Mouse (Mus musculus) cerebellum, adult 9-11 months (tissue): ENCODE data around the gene Arrdc3.
"Not testable (repeated sequence)": the region's sequence is repeated elsewhere in the genome, so short reads cannot be mapped to it uniquely, and the experiment has no call there.

Experiments
- DNase-seq: peaks from one replicate; pipeline ENCODE4 v3.0.0; 2022

Arrdc3 gene

DNA sequence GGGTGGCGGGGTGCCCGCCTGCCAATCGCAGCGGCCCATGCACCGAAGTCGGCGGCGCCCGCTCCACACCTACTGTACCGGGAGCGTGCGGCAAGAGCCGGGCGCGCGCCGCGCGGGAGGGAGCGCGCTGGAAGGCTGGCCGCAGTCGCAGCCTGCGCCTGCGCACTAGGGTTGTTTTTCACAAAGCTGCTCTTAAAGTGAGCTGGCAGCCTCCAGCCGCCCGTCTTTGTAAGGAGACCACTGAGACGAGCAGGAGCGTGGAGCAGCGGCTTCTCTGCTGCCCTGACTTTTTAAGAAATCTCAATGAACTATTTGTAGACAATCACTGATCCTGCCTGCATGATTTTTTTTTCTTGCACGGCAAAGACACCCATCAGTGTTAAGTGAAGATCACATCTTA is at the start of gene Arrdc3:
TSS of gene Arrdc3 (plus strand) at position 195 of the 400 bp plus-strand sequence.
- peak; percentile 98 for DNase-seq

DNA sequence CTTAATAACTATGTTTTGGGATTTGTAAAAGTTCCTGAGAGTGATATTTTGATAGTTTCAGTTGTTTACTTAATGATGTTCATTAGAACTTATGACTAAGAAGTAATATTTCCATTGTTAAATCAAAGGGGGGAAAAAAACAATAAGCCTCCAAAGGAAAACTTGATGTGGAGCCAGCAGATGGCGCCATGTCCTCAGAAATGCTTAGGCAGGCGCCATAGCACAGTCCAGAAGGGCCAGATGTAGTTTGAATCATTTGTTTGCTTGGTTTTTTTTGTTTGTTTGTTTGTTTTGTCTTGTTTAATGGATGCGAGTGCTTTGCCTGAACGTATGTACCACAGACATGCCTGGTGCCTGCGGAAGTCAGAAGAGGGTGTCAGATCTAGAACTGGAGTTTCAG is 21.0 kb upstream of the Arrdc3 start:
- DNase-seq = peak; percentile 20

DNA sequence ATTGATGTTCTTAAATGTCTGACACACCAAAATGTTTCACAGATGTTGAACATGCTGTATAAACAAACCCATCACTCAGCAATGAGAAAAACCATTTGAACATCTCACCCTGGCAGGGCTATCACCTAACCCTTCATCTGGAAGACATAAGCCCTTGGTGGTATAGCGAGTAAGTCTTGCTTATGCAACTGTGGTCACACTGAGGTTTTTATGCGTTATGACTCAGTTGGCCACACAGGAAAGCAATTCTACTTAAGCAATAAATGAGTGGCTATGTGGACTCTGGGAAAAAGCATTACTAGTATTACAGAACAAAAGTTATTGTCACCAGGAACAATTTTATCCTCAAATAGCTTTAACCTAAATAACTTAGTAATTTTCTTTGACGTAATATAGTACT is 19.0 kb upstream of the Arrdc3 start:
- DNase-seq = no peak

DNA sequence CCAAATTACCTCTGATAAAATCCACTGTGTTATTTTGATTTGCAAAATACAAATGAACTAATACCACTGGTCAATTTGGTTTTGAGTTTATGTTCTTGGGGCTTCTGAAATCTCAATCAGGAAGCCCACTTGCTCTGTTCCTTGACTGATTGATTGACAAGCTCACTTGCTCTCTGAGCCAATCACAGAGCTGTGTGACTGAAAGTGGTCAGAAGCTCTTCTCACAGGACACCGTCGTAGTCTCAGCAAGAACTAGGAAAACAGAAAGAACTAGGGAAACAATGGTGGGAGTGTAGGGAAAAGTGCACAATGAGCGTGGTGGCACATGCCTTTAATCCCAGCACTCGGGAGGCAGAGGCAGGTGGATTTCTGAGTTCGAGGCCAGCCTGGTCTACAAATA is 8.1 kb upstream of the Arrdc3 start:
- DNase-seq = no peak

DNA sequence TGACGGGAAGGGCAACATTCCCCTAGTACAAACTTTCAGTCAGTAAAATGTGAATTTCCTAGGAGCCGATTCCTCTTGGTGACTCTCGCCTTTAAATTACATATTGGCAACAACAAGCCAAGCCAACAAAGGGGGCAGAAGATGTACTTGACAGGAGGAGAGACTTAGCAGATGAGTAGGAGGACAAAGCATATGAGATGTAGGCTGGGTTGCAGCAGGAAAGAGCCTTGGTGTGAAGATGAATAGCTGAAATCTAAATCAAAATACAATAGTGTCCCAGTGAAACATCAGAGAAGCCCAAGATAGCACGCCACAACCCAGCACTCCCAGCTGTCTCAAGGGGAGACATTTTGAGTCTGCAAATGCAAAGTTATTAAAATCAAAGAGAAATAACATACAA is 2.4 kb upstream of the Arrdc3 start:
- DNase-seq = no peak

DNA sequence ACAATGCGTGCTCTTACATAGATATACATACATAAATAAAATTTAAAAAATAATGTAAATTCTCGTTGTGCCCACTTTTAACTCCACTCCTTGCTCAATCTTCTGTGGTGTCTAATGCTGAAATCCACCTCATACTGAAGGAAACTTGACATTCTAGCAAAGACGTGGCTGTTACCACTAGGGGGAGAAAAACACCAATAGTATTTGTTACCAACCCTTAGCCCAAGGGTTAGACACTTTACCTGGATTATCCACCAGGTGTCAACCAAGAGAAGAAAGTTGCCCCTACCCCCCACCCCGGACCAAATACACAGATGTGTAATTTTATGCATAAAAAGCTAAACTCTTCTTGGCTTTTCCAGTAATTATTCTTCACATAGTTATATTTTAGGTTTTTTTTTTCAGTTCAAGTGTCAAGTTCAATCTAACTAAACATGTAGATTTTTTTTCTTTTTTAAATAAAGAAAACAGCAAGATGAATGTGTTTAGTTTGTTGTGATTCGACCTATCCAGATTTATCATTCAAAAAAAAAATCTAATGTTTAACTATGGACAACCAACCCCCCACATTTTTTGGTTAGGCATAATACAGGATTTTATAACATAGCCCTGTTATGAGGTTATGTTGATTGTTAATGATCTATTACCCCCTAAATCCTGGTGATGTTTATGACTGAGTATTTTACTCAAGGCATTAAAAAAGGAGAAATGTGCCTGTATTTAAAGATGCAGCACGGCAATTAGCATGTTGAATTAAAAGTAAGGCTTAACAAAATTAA is 1.3 kb upstream of the Arrdc3 start:
- DNase-seq = peak; percentile 74

DNA sequence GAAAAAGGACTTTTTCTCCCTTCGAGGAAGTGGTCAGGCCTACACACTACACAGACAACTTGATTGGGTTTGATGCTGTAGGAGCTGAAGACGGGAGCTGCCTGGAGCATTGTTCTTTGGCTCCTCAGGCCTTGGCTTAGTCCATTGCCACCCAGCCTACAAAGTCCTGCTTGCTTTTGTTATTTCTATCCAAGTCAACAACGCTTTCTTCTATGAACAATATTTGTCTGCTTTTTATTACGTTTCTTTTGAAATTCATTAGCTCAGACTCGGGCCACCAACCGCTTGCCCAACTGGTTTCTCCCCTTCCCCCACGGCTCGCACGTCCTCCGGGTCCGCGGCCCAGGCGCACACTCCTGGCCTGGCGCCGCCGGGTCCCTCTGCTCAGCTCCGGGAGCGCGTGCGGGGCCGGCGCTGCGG is 458 bp upstream of the Arrdc3 start:
- no peak for DNase-seq

DNA sequence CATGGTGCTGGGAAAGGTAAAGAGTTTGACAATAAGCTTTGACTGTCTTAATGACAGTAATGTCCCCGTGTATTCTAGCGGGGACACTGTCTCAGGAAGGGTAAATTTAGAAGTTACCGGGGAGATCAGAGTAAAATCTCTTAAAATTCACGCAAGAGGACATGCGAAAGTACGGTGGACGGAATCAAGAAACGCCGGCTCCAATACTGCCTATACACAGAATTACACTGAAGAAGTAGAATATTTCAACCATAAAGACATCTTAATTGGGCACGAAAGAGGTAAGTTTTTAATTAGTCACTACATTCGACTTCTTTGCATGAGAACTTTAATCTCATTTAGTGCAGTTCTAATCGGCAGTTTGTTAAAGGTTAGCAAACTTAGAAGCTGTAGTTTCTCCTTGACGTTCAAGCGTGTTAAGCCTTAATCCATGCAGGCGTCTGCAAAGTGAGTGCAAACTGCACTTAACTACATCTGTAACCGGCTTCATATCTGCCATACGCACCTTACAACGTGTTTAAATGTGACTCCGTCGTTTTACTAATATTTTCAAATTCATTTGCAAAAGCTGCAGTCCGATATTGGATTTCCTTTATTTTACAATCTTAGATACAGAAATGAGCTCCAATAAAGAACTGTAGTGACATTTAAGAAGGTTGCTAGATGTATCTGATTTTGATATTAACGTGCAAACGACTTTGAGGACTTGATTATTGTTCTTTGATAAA is 629 bp downstream of the Arrdc3 start:
- no peak for DNase-seq

DNA sequence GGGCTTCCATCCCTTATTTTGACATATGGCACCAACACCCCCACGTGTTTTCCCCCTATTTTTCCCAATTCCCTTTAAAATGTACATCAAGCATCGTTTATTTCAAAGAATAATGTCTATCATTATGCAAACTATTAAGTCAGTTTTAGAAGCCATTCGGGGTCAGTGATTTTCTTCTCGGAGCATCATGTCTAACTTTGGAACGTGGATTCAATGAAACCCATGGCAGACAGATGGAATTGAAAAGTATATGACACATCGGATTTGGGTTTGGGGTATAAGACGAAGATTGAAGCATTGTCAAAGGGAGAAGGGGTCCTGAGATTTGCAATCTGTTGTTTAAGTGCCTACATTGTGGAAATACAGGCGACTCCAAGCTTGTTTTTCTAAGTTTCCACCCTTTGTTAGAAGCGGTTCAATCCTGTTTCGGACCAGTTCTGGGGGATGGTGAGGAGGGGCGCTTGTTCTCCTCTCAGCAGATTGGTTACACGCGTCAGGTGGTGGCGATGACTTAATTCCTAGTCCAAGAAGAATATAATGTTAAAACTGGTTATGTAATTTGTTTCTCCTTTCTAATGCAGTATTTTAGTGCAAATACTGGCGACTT is 1.3 kb downstream of the Arrdc3 start:
- DNase-seq = peak; percentile 69

DNA sequence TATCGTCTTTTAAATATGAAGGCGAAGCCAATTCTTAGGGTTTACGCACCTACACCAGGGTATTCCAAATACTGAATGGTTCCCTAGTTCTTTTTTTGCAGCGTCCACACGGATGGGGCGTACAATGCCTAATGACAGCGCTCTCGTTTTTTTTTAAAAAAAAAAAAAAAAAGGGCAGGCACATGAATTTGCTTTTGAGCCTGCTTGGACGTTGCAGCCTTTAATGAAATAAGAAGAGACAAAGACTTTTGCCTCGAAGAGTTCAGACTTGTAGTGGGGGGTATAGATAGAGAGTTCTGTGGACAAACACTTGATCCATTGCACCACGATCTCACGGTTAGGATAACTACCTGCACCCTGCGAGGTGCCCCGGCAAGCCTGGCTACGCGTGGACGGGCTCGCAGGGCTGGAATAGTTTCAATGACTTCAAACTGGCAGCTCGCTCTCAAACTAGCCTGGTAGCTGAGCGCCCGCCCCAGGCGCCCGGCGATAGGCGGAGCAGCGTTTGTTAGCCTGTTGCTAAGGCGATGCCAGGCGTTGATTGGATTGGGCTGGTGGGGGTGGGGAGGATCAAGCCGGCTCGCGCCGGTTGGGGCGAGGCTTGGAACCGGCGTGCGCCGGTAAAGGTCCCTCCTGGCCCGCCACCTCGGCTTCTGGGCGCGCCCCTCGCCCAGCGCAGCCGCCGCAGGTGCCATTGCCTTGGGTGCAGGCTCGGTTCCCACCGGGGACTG is 2.1 kb downstream of the Arrdc3 start:
- peak; percentile 97 for DNase-seq

DNA sequence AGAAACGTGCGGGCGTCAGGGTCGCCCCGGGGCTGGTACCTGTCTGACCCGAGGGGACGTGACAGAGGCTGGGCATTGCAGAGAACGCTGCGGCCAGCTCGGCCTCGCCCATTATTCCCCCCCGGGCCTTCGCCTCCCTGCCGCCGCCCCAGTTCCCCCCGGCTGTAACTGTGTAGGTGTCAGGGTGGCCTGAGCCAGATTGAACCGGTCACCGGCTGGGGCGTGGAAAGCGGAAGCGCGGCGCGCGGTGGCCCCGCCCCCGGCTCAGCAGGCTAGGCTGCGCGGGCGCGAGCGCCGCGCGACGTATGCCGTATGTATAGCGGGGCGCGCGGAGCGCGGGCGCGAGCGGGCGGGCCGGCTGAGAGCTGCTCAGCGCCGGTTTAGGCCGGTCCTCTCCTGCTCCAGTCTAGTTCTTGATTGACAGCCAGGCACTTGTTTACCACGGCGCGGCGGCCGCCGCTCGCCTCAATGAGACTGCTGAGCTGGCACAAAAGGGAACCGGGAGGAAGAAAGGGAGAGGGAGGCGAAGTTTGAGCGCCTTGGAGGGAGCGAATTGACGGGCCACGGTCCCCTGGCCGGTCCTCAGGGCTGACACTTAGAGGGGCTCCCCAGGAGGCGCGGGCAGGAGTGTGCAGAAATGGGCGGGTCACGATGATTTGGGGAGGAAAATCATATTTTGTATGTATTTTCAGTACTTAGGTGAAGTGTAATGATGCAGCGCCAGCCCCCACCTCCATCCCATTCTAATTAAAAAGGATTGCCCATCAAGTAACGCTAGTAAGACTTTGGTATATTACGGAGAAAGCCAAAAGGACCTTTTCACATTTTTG is 2.9 kb downstream of the Arrdc3 start:
- peak; percentile 96 for DNase-seq

DNA sequence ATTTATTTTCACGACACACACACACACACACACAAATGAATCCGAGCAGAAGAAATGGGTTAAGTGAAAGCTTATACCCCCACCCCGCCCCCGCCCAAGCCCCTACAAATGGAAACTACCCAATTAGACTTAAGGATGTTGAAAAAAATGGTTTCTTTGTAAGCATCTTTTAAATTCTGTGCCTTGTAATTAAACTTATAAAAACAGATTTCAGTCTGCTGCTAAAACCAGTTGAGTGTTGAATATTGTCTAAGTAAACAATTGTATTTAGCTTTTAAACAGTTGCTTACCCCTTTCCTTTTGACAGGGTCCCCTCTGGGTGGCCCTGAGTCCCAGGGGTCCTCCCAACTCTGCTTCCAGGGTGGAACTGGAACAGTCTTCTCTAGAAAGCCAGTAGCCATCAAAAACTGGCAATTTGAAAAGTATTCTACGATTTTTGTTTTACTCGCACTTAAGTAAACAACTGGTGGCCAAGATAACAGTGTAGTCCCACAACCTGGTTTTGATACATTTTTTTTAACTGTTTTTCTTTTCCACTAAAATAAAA is 3.6 kb downstream of the Arrdc3 start:
- no peak for DNase-seq

DNA sequence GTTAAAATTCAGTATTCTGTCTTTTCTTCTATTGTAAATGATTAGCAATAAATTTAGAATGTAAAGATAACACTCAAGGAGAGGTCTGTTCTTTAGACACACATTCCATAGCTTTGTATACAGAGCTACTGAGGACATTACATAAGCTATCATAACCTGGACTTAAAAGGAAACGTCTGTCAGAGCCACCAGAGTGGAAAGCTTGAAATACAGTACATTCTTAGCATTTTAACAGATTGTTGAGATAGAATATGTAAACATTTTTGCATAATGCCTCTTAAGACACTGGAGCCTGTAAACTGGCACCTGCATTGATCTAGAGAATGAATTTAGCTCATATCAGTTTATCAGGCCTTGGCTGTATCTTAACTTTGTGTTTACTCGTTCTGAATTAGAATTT is 4.7 kb downstream of the Arrdc3 start:
- no peak for DNase-seq

DNA sequence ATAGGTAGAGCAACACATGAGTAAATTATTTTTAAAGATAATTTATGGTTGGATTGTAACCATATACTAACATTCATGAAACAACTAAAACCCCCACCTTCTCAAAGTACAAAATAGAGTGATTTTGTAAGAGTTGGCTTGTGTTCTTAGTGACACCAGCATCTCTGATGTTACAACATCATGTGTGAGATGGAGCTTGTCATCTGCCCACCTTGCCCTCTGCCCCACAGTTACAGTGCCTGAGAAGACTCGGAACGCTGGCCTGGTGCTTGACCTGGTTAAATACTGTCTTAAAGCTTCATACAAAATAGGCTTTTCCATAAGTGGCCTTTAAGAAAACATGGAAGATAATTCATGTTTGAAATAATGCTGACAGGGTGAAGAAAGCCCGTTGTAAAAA is 11.7 kb downstream of the Arrdc3 start:
- DNase-seq = not testable (repeated sequence)

DNA sequence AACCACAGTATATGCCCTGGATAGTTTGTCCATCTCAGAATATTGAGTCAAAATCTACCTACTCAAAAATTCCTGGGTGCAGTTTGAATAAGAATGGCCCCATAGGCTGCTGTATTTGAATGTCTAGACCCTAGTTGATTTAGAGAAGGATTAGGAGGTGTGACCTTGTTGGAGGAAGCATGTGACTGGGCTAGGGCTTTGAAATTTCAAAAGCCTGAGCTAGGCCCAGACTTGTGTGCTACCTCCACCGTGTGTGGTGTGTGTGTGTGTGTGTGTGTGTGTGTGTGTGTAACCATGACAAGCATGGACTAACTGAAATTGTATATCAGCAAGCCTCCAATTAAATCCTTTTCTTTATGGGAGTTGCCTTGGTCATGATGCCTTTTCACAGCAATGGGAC is 14.2 kb downstream of the Arrdc3 start:
- no peak for DNase-seq

DNA sequence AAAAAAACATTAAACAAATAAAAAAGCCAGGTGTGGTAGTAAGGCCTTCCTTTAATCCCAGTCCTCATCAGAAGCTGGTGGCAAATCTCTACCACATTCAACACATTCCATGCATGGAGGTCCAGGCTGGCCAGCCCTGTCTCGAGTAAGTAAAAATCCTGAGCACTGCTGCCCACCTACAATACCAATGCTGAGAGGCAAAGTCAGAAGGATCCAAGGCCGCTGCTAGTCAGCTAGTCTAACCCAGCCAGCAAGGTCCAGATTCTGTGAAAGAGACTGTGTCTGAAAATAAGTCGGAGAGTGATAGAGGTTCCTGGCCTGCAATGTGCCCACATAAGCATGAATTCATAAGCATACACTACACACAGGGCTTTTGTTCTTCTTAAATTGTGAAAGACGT is 14.9 kb downstream of the Arrdc3 start:
- no peak for DNase-seq

DNA sequence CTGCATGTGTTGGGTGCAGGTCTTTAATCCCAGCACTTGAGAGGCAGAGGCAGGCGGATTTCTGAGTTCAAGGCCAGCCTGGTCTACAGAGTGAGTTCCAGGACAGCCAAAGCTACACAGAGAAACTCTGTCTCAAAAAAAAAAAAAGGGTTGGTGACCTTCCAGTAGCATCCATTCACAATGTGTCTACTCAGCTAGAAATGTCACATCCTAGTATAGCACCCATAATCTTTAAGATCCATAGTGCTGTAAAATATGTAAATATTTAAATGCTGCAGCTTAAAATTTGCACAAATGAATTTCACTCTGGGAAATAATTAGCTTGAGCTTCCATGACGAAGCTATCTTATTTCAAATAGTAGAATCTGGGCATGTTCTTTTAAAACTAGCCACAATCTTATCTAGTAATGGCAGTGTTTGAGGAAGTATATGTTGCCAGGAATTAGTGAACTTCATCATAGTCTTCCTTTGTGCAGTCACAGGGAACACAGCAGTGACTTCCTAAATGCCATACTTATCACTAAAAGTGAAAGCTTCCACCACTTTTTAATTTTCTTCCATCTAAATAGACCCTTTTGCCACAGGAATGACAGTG is 16.3 kb downstream of the Arrdc3 start:
- no peak for DNase-seq

DNA sequence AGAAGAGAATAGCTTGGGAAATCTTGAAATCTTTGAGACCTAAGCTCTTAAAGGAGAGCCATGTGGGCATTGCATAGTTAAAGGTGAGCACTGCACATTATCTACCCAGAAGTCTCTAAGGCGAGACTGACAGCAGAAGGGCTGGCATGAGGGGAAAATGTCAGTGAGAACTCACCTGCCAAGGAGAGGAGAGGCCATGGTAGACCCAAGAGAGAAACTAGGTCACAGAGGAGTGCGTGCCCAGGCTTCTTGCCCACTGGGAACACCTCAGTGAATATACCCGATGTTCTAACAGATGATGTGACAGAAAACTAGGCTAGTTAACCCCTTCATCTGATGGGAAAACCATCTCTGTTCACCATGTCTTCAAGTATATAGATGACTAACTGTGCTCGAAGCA is 18.2 kb downstream of the Arrdc3 start:
- no peak for DNase-seq

DNA sequence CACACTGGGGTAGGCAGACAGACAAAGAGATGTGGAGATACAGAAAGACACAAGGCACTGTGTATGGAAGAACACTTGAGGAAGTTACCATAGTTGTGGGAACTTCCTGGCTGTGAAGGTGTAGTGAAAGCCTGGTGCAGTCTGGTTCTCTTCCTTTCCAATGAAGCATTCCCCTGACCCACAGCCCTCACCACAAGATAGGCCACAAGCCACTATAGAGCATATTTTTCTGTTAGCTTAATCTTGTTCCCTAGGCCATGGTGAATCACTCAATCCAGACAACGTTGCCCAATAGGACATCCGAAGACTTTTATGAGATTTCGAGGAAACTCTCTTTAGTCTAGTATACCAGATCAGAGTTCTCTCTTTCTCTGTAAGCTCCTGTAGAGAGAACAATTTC is 19.6 kb downstream of the Arrdc3 start:
- DNase-seq = no peak

DNA sequence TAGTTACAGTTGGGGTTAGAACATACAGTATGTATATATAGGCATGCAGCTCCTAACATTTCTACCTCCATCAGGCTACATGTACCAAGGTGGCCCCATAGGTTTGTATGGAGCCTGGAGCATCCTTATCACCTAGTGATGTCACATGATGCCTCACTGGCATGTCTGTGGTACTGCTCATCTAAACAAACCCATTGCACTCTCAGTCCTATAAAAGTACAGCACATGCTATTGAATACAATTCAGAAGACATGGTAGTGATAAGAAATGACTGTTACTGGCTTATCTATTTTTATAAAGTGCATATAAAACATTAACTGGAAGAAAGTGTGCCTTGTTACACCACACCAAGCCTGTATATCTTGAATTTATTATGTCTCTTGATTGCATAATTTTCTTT is 30.2 kb downstream of the Arrdc3 start:
- no peak for DNase-seq

DNA sequence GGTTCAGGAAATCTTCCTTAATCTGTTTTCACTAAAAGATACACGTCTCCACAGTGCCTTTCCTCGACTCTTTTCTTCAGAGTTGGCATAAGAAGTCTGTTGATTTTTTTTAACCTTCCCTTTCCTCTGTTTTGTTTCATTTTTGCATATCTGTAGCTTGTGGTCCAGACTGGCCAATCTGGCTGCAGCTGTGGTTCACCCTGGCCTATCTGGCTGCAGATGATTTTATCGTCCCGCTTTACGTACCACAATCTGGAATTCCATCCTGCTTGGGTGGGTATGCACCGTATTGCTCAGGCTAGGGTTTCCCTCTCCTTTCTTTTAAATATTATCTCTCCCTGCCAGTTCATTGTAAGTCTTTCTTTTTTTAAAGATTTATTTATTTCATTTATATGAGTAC is 37.8 kb downstream of the Arrdc3 start:
- no peak for DNase-seq
